Mouse (Mus musculus) retina, postnatal 7 days (tissue): ENCODE data around the gene Ripply1.
A peak's percentile ranks its signal among the peaks of the same experiment; 100 is the strongest.
"Not testable (repeated sequence)": the region's sequence is repeated elsewhere in the genome, so short reads cannot be mapped to it uniquely, and the experiment has no call there.

Source experiments
- DNase-seq: peaks from one replicate; pipeline ENCODE4 v3.0.0-alpha.2; 2012; ENCODE audit warnings: low read depth, low spot score

Gene Ripply1

DNA sequence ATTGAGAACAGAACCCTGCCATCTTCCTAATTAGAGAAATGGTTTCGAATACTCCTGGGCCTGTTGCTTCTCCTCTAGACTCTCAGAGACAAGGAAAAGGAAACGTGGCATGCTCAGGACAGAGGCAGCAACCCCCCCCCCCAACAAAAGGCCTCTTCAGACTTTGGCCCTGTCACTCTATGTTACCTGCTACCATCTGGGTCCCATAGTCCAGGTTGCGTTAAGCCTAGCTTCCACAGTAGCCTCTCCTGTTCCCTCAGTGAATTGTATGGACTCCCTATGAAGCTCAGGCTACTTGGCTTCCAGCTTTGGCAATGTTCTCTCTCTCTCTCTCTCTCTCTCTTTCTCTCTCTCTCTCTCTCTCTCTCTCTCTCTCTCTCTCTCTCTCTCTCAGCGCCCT, 590 bp downstream of the Ripply1 start:
- no peak for DNase-seq

DNA sequence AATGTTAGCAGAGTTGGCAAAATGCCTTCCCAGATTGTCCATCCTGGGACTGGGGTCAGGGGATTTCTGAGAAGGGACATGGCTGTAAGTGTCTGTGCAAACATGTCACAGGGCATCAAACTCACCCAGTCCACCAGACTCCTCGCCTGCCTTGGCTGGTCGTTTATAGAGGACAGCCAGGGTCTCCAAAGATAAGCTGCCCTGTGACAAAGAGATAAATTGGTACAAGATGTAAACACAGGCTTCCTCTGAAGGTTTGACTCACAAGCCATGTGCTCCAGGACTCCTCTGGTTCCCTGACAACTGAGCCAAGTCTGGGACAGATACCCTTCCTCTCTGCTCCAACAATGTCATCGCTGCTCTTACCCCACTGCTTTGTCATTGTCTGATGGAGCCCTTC, 1.2 kb downstream of the Ripply1 start:
- no peak for DNase-seq

DNA sequence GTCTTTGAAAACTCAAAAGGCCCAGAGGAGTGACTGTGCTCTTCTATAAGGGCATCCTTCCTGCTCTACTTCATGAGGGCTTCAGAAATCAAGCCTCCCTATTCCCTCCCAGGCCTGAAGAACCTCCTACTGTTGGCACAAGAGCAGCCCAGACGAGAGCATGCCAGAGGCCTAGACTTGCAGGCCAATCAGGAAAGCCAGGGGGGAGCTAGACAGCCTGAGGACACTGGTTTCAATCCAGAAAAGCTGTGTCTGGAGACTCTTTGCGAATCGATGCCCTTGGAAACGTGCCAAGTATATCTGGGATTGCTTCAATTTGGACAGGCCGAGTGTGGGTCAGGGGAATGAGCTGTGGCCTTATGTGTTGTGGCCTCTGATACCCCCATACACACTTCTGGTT, 2.8 kb downstream of the Ripply1 start:
- no peak for DNase-seq

DNA sequence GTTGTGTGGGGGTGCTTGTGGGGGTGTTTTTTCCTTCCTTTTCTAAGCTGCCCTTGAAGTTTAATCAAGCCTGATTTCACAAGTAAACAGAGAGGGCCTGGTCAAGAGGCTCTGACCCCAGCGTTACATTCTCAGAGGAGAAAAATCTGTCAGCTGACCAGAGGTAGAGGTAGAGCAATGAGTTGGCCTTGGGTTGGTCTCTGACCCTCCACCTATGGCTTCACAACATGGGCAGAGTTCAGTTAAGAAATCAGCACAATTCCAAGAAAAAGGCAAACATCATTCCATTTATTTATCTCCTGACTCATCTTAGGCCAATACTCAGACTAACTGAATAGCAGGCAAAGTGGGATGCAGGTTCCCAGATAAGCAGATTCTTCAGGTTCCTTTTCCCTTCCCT, 3.3 kb downstream of the Ripply1 start:
- no peak for DNase-seq

DNA sequence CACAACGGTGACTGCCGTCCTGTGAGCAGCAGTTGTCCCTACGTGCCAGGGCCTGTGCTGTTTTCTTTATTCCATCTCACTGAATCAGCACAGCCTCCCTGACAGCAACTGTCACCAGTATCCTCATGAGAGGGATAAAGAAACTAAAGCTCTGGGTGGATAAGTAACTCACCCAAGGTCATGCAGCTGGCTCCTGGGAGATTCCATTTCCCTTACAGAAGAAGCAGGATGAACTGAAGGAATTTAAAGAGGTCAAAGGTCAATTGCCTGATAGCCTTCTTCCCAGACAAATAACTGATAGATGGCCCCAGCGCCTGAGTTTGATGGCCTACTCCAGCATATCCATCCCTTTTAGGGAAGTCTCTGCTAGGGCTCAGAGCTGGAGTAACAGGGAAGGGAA, 4.8 kb downstream of the Ripply1 start:
- DNase-seq, result no peak

DNA sequence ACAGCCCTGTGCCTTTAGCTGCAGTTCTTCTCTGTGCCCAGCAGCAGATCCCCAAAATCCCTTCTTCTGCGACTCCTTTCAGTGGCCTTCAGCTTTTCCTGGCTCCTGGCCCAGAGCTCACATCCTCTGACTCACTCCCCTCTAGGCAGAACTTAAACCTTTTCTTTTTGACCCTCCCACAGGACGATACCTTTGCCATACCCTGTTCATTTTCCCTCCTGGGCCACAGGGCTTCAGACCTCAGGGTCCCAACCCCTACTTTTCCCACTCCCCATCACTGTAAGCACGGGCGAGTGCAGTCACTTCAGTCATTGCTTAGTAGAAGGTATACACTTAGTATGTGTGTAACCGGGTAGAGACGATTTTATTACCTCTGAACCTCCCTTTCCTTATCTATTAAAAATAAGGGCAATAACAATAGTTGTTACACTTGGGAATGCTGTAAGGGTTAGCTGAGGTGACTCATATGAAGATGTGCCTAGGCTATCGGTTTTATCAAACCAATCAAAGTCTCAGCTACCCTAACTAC, 7.0 kb downstream of the Ripply1 start:
- no peak for DNase-seq

DNA sequence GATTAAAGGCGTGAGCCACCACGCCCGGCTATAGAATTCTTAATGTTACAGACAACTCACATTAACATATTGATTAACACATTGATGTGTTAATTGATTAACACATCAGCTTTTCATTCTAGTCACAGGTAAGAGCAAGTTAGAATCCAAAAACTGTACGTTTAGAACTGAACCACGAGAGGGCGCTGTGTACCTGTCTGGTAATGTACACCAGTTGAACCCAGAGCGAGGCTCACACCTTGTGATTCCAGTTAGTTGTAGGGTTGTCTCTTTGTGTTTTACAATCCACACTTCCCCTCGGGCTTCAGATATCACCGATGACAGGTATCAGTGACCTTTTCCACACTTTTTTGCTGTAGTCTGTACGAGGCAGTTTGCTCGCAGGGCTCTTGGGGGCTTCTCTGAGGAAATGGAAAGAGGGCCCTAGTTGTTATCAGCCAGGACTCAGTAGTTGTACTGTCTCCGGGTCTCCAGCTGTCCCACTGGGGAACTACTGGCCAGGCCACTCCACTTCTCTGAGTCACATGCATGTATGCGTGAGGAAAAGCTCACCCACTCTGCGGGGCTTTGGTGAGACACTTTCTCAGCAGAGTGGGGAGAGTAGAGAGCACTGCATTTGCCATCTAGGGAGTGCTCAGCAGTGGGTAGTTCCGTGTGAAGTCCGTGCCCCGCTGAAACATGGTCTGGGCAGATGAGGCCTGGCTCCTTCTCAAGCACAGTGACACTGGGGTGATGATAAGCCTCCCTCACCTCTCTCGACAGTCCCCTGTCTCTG, 7.7 kb downstream of the Ripply1 start:
- no peak for DNase-seq

DNA sequence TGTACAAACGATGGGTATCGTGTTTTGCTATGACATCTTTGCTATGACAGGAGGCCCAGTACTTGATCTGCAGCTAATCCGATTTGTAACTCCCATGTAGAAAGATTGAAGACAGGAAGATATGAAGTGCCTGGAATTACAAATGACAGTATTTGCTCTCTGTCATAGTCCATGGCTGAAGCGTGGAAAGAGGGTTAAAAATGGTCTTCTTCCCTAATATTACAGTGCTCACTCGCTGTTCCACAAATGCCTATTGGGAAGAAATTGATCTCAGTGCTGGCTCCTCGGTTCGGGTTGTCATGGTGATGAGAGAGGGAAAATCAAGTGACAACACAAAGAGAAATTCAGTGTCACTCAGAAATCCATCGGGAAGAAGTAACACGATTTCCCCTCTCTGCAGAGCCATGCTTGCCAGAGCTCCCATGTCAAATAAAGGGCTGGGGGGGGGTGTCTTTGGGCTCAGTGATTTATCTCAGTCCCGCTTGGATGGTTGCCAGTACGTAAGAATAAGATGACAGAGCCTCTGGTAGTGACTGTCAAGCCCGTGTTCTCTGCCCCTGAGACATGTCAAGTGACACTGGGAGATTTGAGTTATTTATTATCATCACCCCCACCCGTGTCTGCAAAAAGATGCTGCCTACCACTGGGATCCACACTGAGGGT, 12.0 kb downstream of the Ripply1 start:
- DNase-seq, result no peak

DNA sequence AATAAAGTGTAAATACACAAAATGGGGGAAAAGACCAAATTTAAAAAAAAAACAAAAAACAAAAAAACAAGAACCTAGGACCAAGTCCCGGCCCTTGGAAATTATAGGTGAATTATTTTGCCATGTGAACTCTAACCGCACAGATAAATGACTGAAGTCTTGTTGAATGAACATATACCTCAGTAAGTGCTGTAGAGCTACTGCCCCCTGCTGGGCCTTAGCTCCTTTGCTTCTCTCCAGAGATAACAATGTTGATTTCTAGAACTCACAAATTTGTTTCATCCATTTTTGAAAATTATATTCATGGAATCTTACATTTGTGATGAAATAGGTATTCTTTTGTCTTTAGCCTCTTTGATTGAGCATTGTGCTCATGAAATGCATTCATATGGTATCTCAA, 19.6 kb downstream of the Ripply1 start:
- DNase-seq, result no peak

DNA sequence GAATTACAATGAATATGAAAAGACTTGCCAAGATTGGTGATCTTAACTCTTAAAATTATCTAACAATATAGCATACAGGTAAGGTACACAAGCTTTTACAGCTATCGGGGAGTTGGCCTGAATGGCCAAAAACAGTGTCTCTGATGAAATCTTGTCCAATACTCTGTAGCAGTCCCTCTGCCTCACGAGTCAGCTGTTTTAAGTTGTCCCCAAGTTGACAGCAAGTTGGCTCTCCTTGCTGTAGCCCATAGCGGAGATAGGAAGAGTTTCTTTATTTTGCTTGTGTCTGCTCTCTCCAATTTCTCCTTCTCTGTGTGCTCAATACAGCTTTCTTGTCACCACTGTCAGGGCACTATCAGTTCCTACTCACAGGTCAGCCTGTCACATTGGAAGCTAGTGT, 23.5 kb downstream of the Ripply1 start:
- DNase-seq, result not testable (repeated sequence)

DNA sequence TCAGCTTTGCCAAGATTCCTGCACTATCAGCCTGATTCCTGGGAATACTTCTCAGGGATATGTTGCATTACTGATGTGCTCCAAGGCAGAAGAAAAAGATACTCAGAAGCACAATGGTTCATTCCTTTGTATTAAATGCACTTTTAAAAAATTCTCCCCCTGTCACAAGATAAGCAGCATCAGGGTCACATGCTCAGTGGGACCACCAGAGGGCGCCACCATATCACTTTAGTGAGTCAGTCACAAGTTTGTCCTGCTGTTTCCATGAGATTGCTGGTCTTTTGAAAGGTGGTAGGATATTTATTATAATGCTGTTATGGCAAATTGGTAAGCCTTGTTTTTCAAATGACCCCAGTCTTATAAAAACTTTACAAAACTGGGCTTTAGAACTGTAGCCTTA, 30.3 kb downstream of the Ripply1 start:
- peak; percentile 13 for DNase-seq

DNA sequence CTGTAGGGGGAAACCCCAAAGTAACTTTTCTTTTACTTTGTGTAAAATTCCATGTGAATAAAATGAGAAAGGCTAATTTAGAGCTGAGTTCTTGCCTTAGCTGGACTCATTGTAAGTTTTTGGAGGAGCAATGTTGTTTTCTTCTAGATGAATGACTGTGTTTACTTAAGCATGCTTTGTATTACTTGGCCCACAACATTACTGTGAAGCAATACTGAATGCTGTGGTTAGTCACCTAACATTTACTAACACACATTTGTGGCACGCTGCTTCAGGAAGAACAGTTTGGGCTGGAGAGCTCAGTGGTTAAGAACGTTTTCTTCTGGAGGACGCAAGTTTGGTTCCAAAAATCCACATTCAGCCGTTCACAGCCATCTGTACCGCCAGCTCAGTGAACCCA, 45.1 kb downstream of the Ripply1 start:
- DNase-seq, result no peak

DNA sequence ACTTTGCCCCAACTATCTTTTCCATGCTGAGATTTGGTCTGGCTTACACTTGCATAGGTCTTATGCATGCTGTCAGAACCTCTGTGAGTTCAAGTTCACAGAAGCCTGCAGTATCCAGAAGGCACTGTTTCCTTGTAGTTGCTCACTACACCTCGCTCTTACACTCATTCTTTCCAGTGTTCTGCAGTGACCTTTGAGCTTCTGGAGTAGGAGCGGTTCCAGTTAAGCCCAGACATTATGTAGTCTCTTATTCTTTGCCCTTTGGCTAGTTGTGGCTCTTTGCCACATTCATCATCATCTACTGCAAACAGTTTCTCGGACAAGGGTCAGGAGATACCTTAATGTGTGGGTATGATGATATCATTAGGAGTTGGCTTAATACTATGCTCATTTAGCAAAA, 51.6 kb downstream of the Ripply1 start:
- DNase-seq, result no peak
